Mouse (Mus musculus) left cerebral cortex, adult 2 months (tissue): Measurements from ENCODE around the gene Gadd45b. TPM values are rescaled to one million over a fixed set of nuclear protein-coding genes. Genes with fewer than 3 reads are reported as not detected.

ENCODE experiments used
- DNase-seq, 2 experiments: peaks; one replicate each; pipeline ENCODE4 v3.0.0; 2021 to 2022; ENCODE audit warnings: low spot score in 2 of 2, mixed read lengths in 1 of 2; ENCODE audit errors: extremely low spot score in 1 of 2
- H3K27ac ChIP-seq: fragments of 200-600 bp; 2 replicates; pipeline ENCODE4 v1.8.1; 2022
- H3K4me3 ChIP-seq: fragments of 200-600 bp; 2 replicates; pipeline ENCODE4 v1.8.1; 2022
- CTCF ChIP-seq: fragments of 200-600 bp; IDR thresholded peaks from 2 replicates; pipeline ENCODE4 v1.8.1; 2022; ENCODE audit warnings: antibody characterized with exemption, mild to moderate bottlenecking, moderate library complexity
- intact Hi-C: fragments of 180-260 bp; cut with DNase I; formaldehyde crosslinking; loops from one replicate; pipeline ENCODE4 v1.15.1; 2025
- total RNA-seq, 2 experiments: library from RNA; stranded (reverse); gene quantifications; 2 replicates each; pipeline ENCODE4 v1.2.3; 2021

Gadd45b gene
- total RNA-seq, 2 experiments from 2014 or later = 24.0 to 36.0 TPM

DNA sequence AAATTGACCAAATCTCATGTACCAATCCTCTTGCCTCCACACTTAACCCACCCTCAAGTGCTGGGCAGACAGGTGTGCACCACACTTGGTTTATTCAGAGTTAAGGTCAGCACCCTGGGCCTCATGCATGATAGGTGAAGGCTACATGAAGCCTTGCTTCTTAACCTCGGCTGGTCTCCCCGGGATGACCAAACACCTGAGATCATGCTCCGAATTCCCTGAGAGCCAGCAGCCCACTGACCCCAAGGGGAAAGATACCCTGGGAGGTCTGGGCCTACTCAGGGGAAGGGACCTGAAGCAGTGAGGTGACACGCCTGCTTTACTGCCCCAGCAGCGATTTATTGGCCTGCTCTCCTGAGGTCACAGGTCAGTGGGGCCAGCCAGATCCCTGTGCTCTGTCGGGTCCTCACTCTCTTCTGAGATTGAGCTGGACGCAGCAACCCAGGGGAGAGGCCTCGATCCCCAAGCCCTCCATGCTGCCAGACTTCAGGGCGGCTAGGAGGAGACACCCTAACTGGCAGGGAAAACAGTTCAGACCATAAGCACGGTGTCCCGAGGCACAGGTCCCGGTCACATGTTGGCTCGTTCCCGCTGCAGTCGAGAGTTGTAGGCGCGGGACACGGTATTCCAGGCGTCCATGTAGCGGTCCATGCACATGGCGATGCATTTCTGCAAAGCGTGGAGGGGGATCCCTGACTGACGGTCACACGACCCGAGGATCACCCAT is 30.1 kb upstream of the Gadd45b start:
- DNase-seq = no peak
- H3K27ac ChIP-seq = peak overlapping the region; percentile 98
- H3K4me3 ChIP-seq = peak overlapping the region; percentile 84
- TF ChIP-seq CTCF = no peak
- intact Hi-C loops = loop anchor here (5.0 kb wide), 1 partner anchor 152 kb away; no protein-coding TSS in a partner anchor

DNA sequence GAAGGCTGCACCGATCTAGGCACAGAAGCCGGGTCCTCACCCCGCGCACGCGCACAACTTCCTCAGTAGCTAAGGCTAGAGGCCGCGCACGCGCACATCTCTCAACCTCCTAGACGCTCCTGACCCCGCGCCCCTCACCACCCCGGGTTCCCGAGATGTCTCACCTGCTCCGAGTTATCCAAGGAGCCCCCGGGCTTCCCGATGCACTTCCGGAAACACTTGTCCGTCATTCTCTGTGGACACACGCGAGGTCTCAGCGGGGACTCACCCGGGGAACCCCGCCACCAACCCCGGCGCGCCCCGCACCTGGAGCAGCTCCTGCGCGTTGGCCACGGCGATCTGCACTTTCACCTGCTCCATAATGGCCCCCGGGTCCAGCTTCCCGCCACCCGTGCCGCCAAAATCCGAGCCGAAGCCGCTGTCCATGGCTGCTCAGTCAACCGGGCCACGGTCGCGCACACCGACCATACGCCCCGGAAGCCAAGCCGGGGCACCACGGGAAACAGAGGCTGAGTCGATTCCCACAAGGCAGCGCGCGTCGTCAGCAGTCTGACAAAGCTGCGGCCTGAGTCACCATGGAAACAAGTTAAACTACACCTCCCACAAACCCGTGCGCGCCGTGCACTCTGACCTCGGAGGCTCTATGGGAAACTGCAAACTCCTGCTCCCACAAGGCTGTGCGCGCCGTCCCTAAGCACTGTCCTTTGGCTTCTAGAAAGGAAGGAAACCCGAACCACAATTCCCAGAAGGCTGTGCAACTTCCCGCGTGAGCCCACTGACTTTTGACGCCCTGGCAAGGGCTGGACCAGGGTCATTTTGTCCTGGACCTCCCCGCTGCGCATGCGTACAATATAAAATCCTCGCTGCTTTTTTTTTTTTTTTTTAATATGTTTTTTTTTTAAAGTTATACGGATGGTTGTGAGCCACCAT is 29.3 kb upstream of the Gadd45b start, which contains the start of gene Timm13:
Gene Timm13 (minus strand): TSS at position 652 of the 930 bp plus-strand sequence.
- peak; percentile 97 to 99 for DNase-seq
- Histone ChIP-seq H3K27ac (peak within 1 kb of the TSS; percentile 98), H3K4me3 (peak within 1 kb of the TSS; percentile 84)
- TF ChIP-seq CTCF = no peak
- intact Hi-C loops = no loop called here

DNA sequence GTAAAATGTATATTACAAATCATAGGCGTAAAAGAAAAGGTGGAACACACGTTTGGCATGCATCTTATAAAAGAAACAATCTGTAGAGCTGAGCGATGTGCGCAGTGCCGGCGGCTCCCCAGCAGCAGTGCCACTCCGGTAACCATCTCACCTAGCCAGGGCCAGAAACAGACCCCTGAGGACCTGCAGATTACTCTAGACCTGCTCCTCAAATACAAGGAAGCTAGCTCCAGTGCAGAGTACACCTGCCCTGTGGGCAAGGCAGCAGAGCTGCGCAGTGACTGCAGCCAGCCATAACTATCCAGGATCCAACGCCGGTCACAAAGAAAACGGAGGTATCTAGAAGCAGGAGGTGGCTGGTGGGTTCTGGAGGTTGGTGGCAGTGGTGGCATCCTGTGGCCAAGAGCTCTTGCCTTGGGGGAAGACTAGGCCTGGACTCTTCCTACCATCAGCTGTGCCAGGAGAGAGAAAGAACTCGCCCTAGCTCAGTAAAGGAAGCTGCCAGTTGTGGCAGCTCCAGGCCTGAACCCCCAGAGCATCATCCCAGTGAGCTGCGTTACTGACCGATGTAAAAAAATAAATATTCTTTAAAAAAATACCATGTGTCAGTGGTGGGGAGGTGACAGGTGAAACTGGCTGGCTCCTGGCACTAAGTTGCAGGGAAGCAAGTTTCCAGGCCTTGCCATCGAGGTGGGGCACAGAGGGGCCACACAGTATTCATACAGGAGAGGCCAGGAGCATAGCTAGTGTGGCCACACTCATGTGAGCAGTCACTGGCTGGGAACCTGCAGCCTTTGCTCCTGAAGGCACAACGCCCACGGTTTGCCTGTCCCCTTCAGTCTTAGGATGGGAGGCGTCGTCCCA is 28.2 kb upstream of the Gadd45b start:
- H3K27ac ChIP-seq = peak overlapping the region; percentile 68
- H3K4me3 ChIP-seq = peak overlapping the region; percentile 16; the same call in 1 of the 2 replicates
- no peak for DNase-seq
- intact Hi-C loops = no loop called here
- TF ChIP-seq CTCF = no peak

DNA sequence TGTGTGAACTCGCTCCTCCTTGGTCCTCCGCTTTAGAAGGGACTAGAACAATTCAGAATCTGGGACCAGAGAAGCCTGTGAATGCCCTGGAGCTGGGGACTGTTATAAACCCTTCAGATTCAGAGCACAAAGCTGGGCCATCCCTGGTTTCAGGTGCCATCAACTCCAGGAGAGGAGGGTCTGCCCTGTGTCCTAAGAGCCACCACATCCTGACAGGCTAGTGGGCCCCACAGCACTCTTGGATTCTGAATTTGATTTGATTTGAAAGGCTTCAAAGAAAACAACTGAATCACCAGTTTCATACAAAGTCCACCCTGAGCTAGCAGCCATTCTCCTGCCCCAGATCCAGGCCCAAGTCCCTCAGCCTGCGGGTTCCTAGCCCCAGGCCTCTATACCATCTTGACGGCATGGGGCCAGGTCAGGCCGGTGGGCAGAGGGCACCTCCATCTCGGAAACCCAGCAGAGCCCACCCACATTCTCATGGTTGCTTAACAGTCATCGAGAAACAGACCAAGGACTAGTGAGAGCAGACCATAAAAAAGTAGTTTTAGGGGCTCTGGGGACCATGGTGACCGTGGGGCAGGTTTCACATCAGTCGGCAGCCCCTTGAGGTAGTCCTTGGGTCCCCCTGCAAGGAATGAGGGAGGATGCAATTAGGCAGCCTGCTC is 27.5 kb upstream of the Gadd45b start:
- TF ChIP-seq CTCF = no peak
- no peak for DNase-seq
- no peak overlapping the region for H3K27ac ChIP-seq
- no peak overlapping the region for H3K4me3 ChIP-seq
- intact Hi-C loops = no loop called here

DNA sequence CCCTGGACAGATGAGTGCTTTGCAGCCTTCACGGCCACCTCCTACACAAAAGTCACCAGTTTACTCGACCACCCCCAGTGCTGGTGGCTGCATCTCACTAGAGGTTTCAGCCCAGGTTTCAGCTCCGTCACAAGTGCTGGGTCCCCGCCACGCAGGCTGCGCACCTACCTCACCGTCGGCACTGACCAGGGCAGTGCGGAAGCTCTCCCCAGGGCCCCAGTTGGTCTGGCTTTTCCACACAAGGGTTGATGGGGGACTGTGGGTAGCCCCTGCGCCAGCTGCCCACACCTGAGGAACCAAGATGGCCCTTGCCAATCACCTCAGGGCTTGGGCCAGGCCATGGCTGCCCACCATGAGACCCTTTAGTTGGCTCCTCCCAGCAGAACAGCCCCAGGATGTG is 26.6 kb upstream of the Gadd45b start:
- no peak for TF ChIP-seq CTCF
- H3K27ac ChIP-seq = no peak overlapping the region
- intact Hi-C loops = no loop called here
- H3K4me3 ChIP-seq = no peak overlapping the region
- no peak for DNase-seq

DNA sequence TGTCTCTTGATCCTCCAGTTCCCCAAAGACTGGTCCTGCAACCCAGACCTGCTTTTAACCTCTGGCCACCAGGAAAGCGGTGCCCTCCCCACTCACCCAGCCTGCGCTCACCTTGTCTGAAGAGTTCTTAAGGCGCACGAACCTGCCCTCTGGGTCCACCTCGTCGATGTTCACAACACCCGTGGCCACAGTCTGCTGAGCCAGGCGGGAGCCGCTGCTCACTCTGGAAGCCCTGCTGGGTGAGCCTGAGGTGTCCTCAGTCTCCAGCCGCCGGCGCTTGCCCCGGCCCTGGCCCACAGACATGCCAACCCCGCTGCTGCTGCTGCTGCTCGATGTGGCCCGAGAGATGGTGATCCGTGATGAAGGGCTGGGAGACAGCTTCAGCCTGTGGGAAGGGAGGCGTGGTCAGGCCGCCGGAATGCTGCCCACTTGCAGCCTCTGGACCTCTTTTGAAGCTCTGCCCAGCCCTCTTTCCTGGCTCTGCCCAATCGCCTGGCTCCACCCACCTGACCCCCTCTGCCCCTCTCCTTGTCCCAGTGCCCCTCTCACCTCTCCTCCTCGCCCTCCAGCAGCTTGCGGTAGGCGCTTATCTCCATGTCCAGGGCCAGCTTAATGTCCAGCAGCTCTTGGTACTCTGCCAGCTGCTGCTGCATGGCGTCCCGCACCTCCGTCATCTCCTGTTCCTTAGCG is 25.7 kb upstream of the Gadd45b start:
- intact Hi-C loops = no loop called here
- DNase-seq = no peak
- no peak for TF ChIP-seq CTCF
- Histone ChIP-seq H3K4me3 (no peak overlapping the region), H3K27ac (no peak overlapping the region)

DNA sequence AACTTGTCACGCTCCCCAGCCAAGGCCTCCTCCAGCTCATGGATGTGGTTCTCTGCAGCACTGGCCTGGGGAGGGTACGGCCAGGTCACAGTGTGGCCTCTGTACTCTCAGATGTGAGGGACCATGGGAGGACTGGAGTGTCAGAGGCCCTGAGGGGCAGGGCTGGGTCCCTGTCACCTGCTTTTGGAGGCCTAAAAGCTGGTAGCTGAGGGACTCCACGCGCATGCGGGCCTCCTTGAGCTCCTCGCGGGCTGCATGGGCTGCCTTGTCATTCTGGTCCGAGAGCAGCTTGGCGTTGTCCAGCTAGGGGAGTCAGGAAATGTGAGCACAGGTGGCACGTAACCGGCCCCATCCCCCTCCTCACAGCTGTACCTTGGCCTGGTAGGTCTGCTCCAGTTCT is 25.2 kb upstream of the Gadd45b start:
- H3K4me3 ChIP-seq = no peak overlapping the region
- intact Hi-C loops = no loop called here
- H3K27ac ChIP-seq = no peak overlapping the region
- no peak for DNase-seq
- TF ChIP-seq CTCF = no peak

DNA sequence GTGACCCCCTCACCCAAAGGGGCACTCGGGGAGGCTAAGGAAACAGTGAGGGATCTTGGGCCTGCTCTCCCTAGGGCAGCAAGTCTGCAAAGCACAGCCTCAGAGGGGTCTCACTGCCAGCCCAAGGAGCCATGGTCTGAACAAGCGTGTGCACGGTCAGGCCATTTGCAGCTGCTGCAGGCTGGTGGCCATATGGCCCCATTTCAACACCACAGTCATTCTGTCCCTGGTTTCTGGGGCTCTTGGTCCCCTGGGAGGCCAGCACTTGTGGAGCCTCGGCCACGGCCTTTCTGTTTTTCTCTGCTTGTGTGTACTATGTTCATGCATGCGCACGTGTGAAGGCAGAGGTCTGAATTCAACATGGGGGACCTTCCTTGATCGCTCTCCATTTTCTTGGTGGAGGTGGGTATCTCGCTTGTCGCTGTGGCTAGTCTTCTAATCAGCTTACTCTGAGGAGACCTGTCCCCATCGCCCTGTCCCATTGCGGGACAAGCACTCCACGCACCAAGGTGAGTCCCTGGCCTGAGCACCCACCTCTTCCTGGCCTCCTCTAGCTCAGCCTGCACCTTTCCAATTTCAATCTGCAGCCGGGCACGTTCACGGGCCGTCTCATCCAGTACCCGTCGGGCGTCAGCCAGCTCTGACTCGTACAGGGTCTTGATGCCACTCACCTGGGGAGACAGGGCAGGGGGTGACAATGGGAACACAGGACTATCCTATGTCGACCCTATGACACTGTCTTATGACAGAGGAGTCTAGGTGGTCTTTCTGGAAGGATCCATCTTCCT is 20.3 kb upstream of the Gadd45b start:
- DNase-seq = no peak
- intact Hi-C loops = no loop called here
- TF ChIP-seq CTCF = no peak
- H3K4me3 ChIP-seq = no peak overlapping the region
- H3K27ac ChIP-seq = no peak overlapping the region

DNA sequence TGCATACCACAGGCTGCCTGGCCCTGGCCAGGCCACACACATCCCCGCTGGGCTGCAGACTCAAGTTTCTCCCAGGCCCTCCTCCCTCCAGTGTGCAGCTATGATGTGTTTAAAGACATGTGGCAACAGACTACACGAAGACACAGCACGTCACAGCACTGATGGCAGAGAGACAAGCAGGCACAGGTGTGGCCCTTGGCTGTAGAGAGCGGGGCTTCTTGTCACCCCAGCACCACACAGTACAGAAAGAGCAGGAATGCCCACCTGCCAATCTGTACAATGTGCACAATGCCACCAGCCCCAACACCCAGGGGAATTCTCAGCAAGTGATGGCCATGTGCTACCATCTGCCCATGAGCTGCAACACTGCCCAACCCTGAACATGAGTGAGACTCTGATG is 18.5 kb upstream of the Gadd45b start:
- H3K4me3 ChIP-seq = no peak overlapping the region
- H3K27ac ChIP-seq = no peak overlapping the region
- no peak for TF ChIP-seq CTCF
- no peak for DNase-seq
- intact Hi-C loops = no loop called here

DNA sequence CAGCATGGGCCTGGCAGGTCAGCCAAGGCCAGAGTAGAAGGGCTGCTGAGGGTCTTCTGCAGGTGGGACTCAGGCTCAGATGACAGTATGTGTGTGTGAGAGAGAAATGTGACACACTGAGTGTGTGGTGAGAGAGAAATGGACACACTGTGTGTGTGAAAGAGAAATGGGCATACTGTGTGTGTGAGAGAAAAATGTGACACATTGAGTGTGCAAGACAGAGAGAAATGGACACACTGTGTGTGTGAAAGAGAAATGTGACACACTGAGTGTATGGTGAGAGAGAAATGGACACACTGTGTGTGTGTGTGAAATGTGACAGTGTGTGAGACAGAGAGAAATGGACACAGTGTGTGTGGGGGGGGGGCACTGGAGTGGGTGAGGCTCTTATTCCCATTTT is 18.0 kb upstream of the Gadd45b start:
- intact Hi-C loops = no loop called here
- no peak for TF ChIP-seq CTCF
- no peak overlapping the region for H3K4me3 ChIP-seq
- H3K27ac ChIP-seq = no peak overlapping the region
- no peak for DNase-seq
